Mouse (Mus musculus) heart, postnatal 0 days (tissue): ENCODE data around the gene Ap3b1. TPM values are rescaled to one million over a fixed set of nuclear protein-coding genes. Genes with fewer than 3 reads are reported as not detected.
A peak's percentile ranks its signal among the peaks of the same experiment; 100 is the strongest.

Source experiments
- ATAC-seq: fragments of 200-750 bp; cut with Nextera tagmentation; 2 replicates; pipeline ENCODE4 v1.8.0; 2017; ENCODE audit warnings: low read depth, moderate number of reproducible peaks, moderate library complexity; ENCODE audit not compliant: insufficient read depth
- DNase-seq: peaks from one replicate; pipeline ENCODE4 v3.0.0-alpha.2; 2016; ENCODE audit warnings: low spot score
- H3K27ac ChIP-seq: fragments of 300-500 bp; sonication (generic); 2 replicates; pipeline ENCODE4 v1.5.1; 2014; ENCODE audit warnings: low read depth, mild to moderate bottlenecking
- H3K27me3 ChIP-seq: fragments of 300-500 bp; sonication (generic); 2 replicates; pipeline ENCODE4 v1.6.1; 2014; ENCODE audit warnings: low read length, mixed read lengths; ENCODE audit not compliant: control insufficient read depth, insufficient read depth
- H3K36me3 ChIP-seq: fragments of 300-500 bp; sonication (generic); replicated peaks from 2 replicates; pipeline ENCODE4 v1.6.1; 2014; ENCODE audit warnings: low read length, mixed read lengths; ENCODE audit not compliant: control insufficient read depth, insufficient read depth
- H3K4me1 ChIP-seq: fragments of 300-500 bp; sonication (generic); 2 replicates; pipeline ENCODE4 v1.6.1; 2014; ENCODE audit warnings: antibody characterized with exemption; ENCODE audit not compliant: control insufficient read depth, insufficient read depth
- H3K4me2 ChIP-seq: fragments of 300-500 bp; sonication (generic); 2 replicates; pipeline ENCODE4 v1.6.1; 2014; ENCODE audit warnings: low read depth, mild to moderate bottlenecking, low read length, moderate library complexity
- H3K4me3 ChIP-seq: fragments of 300-500 bp; sonication (generic); 2 replicates; pipeline ENCODE4 v1.5.1; 2014; ENCODE audit warnings: low read depth, low read length
- H3K9ac ChIP-seq: fragments of 300-500 bp; sonication (generic); replicated peaks from 2 replicates; pipeline ENCODE4 v1.6.1; 2014; ENCODE audit warnings: low read depth, low read length, mixed read lengths
- H3K9me3 ChIP-seq: fragments of 300-500 bp; sonication (generic); replicated peaks from 2 replicates; pipeline ENCODE4 v1.6.1; 2016; ENCODE audit warnings: low read length; ENCODE audit not compliant: control insufficient read depth
- CTCF ChIP-seq: IDR thresholded peaks from 2 replicates; pipeline ENCODE4 v1.5.1; 2016; ENCODE audit warnings: antibody characterized with exemption, control low read depth, low read depth
- EP300 ChIP-seq: IDR thresholded peaks from 2 replicates; pipeline ENCODE4 v1.6.1; 2016; ENCODE audit warnings: antibody characterized with exemption, low read depth
- whole genome bisulfite sequencing: fragments of 180-500 bp; shearing (Covaris S2); extraction: QIAGEN DNeasy Blood & Tissue Kit; methylation state at CpG from one replicate; pipeline ENCODE4 v1.1.7; 2014; 5-methylcytosine and 5-hydroxymethylcytosine counted together
- polyA plus RNA-seq: library from polyadenylated mRNA; unstranded; fragments of >200 nt; fragmentation: Nextera tagmentation; extraction: Ambion mirVana; gene quantifications from 2 replicates; pipeline ENCODE4 v1.2.1, GENCODE M21; 2015
- total RNA-seq: library from RNA; depleted of rRNA; stranded (reverse); fragments of >200 nt; gene quantifications from 2 replicates; pipeline ENCODE4 v1.2.3, GENCODE M21; 2014; ENCODE audit warnings: low replicate concordance

Ap3b1 gene
- total and polyA plus RNA-seq, 2 experiments from 2014 or later = 22.5 to 26.0 TPM

GRCm38 (mm10) chr13:94490684-94491083 is 131.9 kb downstream of the Ap3b1 start:
- TF ChIP-seq EP300 = no peak
- TF ChIP-seq CTCF = no peak
- 95% methylated on average over 3 of the region's 3 CpGs for WGBS
- H3K9ac ChIP-seq = no peak overlapping the region
- 0 out of 2 replicates have a peak, but pooled peaks cover 4% of the 10 kb centered on the region for H3K4me1 ChIP-seq
- ATAC-seq (no peak), DNase-seq (no peak)
- no peak overlapping the region for H3K27ac ChIP-seq
- H3K27me3 ChIP-seq = no peaks in the 10 kb centered on the region
- H3K9me3 ChIP-seq = no peaks in the 10 kb centered on the region
- peaks cover 27% of the 10 kb centered on the region for H3K36me3 ChIP-seq
- no peak overlapping the region for H3K4me2 ChIP-seq
- no peak overlapping the region for H3K4me3 ChIP-seq

GRCm38 (mm10) chr13:94491159-94491558 is 132.4 kb downstream of the Ap3b1 start:
- Histone ChIP-seq H3K4me3 (no peak overlapping the region), H3K9me3 (no peaks in the 10 kb centered on the region), H3K4me1 (0 out of 2 replicates have a peak, but pooled peaks cover 4% of the 10 kb centered on the region), H3K27ac (no peak overlapping the region), H3K9ac (no peak overlapping the region), H3K4me2 (no peak overlapping the region), H3K27me3 (no peaks in the 10 kb centered on the region), H3K36me3 (peaks cover 27% of the 10 kb centered on the region)
- DNase-seq = no peak
- TF ChIP-seq CTCF (no peak), EP300 (no peak)
- WGBS = 82% methylated on average over 8 of the region's 8 CpGs
- no peak for ATAC-seq

GRCm38 (mm10) chr13:94497521-94497920 is 138.8 kb downstream of the Ap3b1 start:
- TF ChIP-seq CTCF (no peak), EP300 (no peak)
- H3K36me3 ChIP-seq = peaks cover 15% of the 10 kb centered on the region
- H3K4me2 ChIP-seq = no peak overlapping the region
- H3K9me3 ChIP-seq = no peaks in the 10 kb centered on the region
- no peak overlapping the region for H3K27ac ChIP-seq
- H3K4me1 ChIP-seq = 0 out of 2 replicates have a peak, but pooled peaks cover 2% of the 10 kb centered on the region
- H3K9ac ChIP-seq = no peak overlapping the region
- 77% methylated on average over 3 of the region's 3 CpGs for WGBS
- H3K4me3 ChIP-seq = no peak overlapping the region
- DNase-seq (no peak), ATAC-seq (no peak)
- H3K27me3 ChIP-seq = no peaks in the 10 kb centered on the region

- H3K4me3 ChIP-seq = no peak overlapping the region
- no peaks in the 10 kb centered on the region for H3K9me3 ChIP-seq
- DNase-seq (no peak), ATAC-seq (no peak)
- H3K4me1 ChIP-seq = no peaks in the 10 kb centered on the region
- peaks cover 34% of the 10 kb centered on the region for H3K36me3 ChIP-seq
- H3K4me2 ChIP-seq = no peak overlapping the region
- H3K27ac ChIP-seq = no peak overlapping the region
- no peak for TF ChIP-seq EP300
- no peak for TF ChIP-seq CTCF
- H3K27me3 ChIP-seq = no peaks in the 10 kb centered on the region
- WGBS = 70% methylated on average over 3 of the region's 3 CpGs
- H3K9ac ChIP-seq = no peak overlapping the region
Observed at GRCm38 (mm10) chr13:94506411-94506810, 147.7 kb downstream of the Ap3b1 start.

- DNase-seq = no peak
- H3K27me3 ChIP-seq = no peaks in the 10 kb centered on the region
- H3K9me3 ChIP-seq = no peaks in the 10 kb centered on the region
- H3K4me1 ChIP-seq = 0 out of 2 replicates have a peak, but pooled peaks cover under 1% of the 10 kb centered on the region
- no peak for ATAC-seq
- TF ChIP-seq EP300 (no peak), CTCF (no peak)
- H3K27ac ChIP-seq = no peak overlapping the region
- 90% methylated on average over 8 of the region's 8 CpGs for WGBS
- H3K9ac ChIP-seq = no peak overlapping the region
- H3K36me3 ChIP-seq = peaks cover 27% of the 10 kb centered on the region
- no peak overlapping the region for H3K4me2 ChIP-seq
- H3K4me3 ChIP-seq = no peak overlapping the region
Observed at GRCm38 (mm10) chr13:94508344-94508743, 149.6 kb downstream of the Ap3b1 start.

GRCm38 (mm10) chr13:94513157-94513767 is 154.5 kb downstream of the Ap3b1 start:
- WGBS = 48% methylated on average over 10 of the region's 10 CpGs
- Histone ChIP-seq H3K9ac (no peak overlapping the region), H3K4me2 (no peak overlapping the region), H3K36me3 (peaks cover 17% of the 10 kb centered on the region), H3K4me3 (no peak overlapping the region), H3K9me3 (no peaks in the 10 kb centered on the region), H3K27me3 (no peaks in the 10 kb centered on the region), H3K27ac (no peak overlapping the region), H3K4me1 (peaks cover 11% of the 10 kb centered on the region)
- no peak for ATAC-seq
- DNase-seq = peak; percentile 23
- TF ChIP-seq CTCF (no peak), EP300 (no peak)
